Mouse (Mus musculus): ENCODE data around the gene Fbxl13.

GRCm38 (mm10) chr5:21660850-21661249 lies 15.4 kb upstream of the Fbxl13 start:
- TF ChIP-seq CTCF (IDR thresholded peaks at IDR 0.05; ENCODE audit: low read depth, low read length) (no peak), GATA1 (IDR thresholded peaks at IDR 0.05; ENCODE audit: borderline replicate concordance, low read length) (no peak), POLR2AphosphoS5 (IDR thresholded peaks at IDR 0.05; ENCODE audit: insufficient replicate concordance, low read depth, low read length) (no peak), GATA2 (IDR thresholded peaks at IDR 0.05; ENCODE audit: borderline replicate concordance, low read depth, low read length) (no peak)

Data from G1E (cell line).